Mouse (Mus musculus): Measurements from ENCODE around the gene Dus3l.

DNA sequence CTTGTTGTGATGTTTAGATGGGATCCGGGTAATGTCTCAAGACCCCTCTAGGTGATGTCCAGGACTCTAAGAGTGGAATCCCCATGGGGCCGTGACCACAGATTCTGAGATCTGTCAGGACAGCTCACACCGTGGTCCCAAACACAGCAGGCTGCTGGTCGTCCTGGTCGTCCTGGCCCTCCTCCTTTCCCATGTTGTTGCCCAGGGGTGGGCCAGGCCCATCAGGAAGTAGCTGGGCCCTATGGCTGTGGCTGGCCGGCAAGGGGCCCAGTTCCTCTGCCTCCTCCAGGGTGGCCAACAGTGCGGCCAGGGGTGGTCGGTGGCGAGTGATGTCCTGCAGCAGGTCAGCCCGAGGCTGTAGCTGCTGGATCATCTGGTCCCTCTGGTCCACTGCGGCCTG lies 49.2 kb upstream of the Dus3l start:
- no peak for TF ChIP-seq CTCF (IDR thresholded peaks at IDR 0.05; ENCODE audit: borderline replicate concordance, control insufficient read depth, extremely low read depth, insufficient read depth, low read length, poor library complexity)
- TF ChIP-seq POLR2A (IDR thresholded peaks at IDR 0.05; ENCODE audit: control insufficient read depth, extremely low read depth, insufficient read depth, low read length, poor library complexity) = no peak
